Mouse (Mus musculus): ENCODE results near the gene Cd36. TPM values are rescaled to one million over a fixed set of nuclear protein-coding genes. Genes with fewer than 3 reads are reported as not detected.

The Cd36 gene
- total RNA-seq, 2 experiments from 2014 or later: 1.3 to 1.6 TPM

- DNase-seq (ENCODE audit: low spot score in 2 of 2): no peak
Observed at GRCm38 (mm10) chr5:17858399-17858798, 30.2 kb downstream of the Cd36 start.

GRCm38 (mm10) chr5:17857871-17858270, 30.7 kb downstream of the Cd36 start:
- DNase-seq (ENCODE audit: low spot score in 2 of 2): no peak

- DNase-seq (ENCODE audit: low spot score in 2 of 2): no peak
Observed at GRCm38 (mm10) chr5:17857262-17857661, 31.3 kb downstream of the Cd36 start.

GRCm38 (mm10) chr5:17854127-17854923, 34.3 kb downstream of the Cd36 start:
- DNase-seq (ENCODE audit: low spot score in 2 of 2): no peak

DNA sequence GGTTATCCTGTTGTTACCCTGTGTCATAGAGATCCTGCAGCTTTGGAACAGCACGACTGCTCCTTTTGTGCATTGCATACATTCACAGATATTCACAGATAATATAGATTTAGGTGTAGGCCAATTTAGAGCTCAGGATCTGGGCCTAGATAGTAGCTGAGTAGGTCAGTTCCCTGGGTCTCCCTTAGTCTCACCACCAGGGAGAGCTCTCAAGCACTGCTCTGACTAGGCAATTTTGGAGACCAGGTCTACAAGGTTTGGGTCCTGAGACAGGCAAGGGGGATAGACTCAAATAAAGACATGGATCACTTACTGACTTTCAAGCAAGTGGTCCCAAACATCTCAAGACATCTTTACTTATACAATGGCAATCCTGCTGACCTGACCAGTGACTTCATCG, 38.0 kb downstream of the Cd36 start:
- no peak for DNase-seq (ENCODE audit: low spot score in 2 of 2)

- DNase-seq (ENCODE audit: low spot score in 2 of 2): no peak
Observed at GRCm38 (mm10) chr5:17849582-17849981, 39.0 kb downstream of the Cd36 start.

GRCm38 (mm10) chr5:17848733-17849132, 39.9 kb downstream of the Cd36 start:
- no peak for DNase-seq (ENCODE audit: low spot score in 2 of 2)

GRCm38 (mm10) chr5:17848267-17848666, 40.3 kb downstream of the Cd36 start:
- DNase-seq (ENCODE audit: low spot score in 2 of 2): no peak

GRCm38 (mm10) chr5:17843921-17844320, 44.7 kb downstream of the Cd36 start:
- DNase-seq (ENCODE audit: low spot score in 2 of 2): no peak

DNA sequence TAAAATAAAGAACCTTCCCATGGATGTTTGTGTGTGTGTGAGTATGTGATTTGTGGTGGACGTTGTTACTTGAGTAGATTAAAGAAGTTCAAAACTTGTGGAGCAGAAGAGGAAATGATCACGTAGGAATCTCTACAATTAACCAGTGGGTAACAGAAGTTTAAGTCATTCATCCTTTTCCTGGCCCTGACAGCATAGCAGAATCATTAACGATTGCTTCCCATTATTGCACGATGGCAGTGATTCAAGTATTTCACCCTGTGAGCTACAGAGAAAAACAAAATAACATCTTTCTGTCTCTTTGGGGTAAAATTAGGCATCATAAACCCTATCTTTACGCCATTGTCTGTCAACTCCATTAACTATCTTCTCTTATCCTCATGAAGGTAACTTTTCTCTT, 45.3 kb downstream of the Cd36 start:
- DNase-seq (ENCODE audit: low spot score in 2 of 2): no peak

GRCm38 (mm10) chr5:17842111-17842729, 46.4 kb downstream of the Cd36 start:
- no peak for DNase-seq (ENCODE audit: low spot score in 2 of 2)

DNA sequence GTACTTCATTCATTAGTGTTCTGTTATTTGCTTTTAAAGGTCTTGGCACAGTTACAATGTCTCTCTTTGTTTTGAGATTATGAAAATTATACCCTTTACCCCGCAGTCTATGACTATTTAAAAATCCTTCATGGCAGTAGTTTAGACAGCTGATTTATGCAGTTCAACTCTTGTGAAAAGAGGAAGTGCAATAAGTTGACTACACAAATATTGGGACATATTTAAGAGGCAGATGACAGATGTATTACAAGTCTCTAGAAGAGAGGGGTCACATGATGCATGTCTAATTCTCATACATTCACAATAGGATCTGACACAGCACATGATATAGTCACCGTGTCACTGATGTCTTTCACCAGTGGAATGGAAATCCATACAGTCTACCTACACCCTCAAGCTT, 49.1 kb downstream of the Cd36 start:
- DNase-seq (ENCODE audit: low spot score in 2 of 2): no peak

DNA sequence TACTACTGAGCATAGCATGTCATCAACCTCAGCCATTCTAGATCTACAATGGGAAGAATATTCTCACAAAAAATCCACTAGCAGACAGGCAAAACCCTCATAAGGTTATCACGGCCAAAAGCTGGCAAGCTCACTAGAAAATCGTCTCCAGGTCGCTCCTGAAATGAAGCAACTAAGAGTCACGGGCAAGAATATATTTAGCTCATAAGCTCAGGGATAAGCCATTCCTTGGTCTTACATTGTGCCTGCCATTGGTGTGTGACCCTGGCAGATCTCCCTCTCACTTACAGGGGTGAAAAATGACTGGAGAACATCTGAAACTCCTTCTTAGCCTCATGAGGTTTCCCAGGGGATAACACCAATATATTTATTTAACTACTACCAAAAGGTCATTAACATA, 52.2 kb downstream of the Cd36 start:
- no peak for DNase-seq (ENCODE audit: low spot score in 2 of 2)

DNA sequence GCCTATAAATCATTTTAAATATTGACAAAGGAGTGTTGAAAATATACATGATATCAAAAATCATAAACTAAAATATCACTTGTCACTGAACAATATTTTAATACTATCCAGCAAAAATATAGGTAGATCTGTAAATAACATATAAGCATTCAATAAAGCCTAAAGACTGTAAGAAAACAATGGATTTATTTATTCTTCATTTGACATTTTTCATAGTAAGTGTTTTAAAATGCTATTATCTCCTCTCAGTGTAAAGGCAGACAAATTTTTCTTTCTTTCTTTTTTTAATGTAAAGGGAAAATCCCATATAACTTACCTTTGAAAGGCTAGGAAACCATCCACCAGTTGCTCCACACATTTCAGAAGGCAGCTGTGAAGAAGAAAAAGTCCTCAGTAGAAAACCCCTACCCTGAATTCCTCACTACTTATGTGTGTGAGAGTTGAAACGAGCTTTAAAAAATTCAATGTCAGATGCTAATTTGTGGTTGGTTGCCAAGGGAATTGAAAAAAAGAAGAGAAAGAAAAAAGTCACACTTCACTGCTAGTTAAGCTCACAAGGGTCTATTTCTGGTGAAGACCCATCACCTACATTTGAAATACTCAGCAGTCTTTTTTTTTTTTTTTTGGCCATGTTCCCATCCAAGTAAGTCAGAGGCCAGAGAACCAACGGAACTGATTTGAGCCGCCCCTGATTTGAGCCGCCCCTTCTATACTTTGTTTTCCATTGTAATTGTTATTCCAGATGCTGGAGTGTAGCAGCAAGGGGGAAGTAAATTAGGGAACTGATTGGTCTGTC, 53.1 kb downstream of the Cd36 start:
- no peak for DNase-seq (ENCODE audit: low spot score in 2 of 2)

DNA sequence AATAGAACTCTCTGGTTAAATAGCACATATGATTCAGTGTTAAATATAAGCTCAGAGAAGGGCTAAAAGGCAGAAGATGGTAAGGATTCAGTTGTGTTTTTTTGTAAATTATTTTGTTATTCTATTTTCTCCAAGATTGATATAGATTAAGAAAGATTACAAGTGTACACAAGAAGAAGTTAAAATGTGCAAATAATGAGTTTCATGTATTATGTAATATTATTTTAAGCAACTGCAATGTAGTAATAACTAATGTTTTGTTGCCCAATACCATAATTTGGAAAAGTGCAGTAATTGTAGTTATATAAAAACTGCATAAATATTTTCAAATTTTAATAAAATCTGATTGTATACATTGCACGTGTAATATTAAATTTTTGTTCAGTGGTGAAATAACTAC, 54.8 kb downstream of the Cd36 start:
- no peak for DNase-seq (ENCODE audit: low spot score in 2 of 2)

DNA sequence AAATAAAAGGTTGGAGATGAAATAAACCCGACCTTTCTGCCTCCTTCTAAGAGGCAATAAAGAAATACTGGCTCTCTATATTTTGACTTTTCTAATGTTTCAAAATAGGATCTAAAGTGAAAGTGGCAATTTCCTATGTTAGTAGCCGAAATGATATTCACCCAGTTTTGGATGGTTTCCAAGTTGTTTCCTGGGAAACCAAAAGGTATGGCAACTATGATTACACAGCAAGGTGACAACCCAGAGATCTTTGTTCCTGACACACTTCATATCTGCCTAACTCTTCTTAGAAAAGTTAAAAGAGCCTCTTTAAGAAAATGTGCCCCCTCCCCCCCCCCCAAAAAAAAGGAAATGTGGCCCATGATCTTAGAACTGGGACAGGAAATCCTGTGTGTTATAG, 58.1 kb downstream of the Cd36 start:
- no peak for DNase-seq (ENCODE audit: low spot score in 2 of 2)

DNA sequence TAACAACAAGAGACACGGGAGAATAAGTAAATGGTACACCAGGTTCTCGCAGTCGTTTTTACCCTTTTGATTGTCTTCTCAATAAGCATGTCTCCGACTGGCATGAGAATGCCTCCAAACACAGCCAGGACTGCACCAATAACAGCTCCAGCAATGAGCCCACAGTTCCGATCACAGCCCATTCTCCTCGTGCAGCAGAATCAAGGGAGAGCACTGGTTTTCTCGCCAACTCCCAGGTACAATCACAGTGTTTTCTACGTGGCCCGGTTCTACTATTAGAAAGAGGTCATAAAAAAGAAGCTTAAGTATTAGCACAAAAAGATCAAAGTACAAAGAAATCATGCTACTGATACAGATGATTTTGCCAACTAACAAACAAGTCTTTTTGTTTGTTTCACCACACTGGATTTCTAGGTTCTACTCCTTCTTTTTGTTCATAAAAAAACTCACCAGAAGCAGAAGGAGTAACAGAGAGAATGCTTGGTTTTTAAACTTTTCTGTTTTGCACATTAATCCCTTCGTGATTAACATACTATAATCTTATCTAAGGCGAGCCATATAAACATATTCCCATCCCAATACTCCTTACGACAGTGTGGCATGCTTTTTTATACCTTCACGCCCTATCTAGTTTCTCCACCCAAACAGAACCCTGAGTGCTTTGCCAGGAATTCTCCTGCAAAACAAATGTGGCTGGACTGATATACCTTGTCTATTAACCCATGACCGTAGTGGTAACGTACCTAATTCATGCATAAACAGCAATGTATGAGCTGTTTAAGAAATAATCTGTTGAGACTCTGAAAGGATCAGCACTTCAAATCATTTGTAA, 59.7 kb downstream of the Cd36 start:
- no peak for DNase-seq (ENCODE audit: low spot score in 2 of 2)

GRCm38 (mm10) chr5:17821395-17821794, 67.2 kb downstream of the Cd36 start:
- DNase-seq (ENCODE audit: low spot score in 2 of 2): no peak

- no peak for DNase-seq (ENCODE audit: low spot score in 2 of 2)
Observed at GRCm38 (mm10) chr5:17820239-17820999, 68.2 kb downstream of the Cd36 start.

- peak in 1 of 2 experiments; percentile 45 for DNase-seq (ENCODE audit: low spot score in 2 of 2)
Observed at GRCm38 (mm10) chr5:17816170-17816569, 72.4 kb downstream of the Cd36 start.

Data from layer of hippocampus, postnatal 14 days (tissue).